Mouse (Mus musculus) spleen, postnatal 4 days (tissue): ENCODE data around the gene Rnf166.

Experiments
- DNase-seq, 2 experiments: peaks; one replicate each; pipeline ENCODE4 v3.0.0; 2022; ENCODE audit warnings: low spot score in 2 of 2

The Rnf166 gene

DNA sequence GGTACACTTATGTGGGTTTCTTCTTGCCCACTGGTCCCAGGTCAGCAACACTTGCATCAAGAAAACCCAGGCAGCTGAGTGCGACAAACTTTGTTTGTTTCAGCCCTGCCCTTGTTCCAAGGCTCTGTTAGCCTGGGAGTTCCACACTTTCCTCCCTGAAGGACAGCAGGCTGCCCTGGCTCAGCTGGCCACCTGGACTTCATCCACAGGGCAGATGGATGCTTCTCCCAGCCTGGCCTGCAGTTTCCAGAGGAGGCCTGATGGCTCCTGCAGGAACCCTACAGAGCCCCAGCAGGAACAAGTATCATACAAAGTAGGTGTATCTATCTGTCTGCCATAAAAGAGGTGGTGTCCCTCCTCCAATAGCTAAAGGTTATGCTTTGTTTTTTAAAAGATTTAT is 34.5 kb downstream of the Rnf166 start:
- DNase-seq = no peak

DNA sequence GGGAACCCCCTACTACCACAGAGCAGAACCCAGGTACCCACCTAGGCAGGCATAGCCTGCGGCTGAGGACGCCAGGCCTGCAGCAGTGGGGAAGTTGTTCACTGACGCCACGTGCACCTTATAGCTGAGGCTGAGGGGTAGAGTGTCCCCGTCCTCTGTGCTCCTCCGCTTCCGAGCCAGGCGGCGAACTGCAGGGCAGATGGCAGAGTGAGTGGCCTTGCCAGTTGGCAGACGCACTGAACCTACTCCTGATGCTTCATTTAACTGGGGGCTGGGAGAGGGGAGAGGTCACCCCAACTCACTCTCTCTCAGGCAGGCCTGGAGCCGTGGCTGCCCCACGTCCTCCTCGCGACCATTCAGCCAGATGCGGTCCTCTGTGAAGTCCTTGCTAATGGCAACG is 36.5 kb downstream of the Rnf166 start:
- DNase-seq = no peak

GRCm38 (mm10) chr8:122437708-122438331 is 38.0 kb downstream of the Rnf166 start:
- DNase-seq = no peak

DNA sequence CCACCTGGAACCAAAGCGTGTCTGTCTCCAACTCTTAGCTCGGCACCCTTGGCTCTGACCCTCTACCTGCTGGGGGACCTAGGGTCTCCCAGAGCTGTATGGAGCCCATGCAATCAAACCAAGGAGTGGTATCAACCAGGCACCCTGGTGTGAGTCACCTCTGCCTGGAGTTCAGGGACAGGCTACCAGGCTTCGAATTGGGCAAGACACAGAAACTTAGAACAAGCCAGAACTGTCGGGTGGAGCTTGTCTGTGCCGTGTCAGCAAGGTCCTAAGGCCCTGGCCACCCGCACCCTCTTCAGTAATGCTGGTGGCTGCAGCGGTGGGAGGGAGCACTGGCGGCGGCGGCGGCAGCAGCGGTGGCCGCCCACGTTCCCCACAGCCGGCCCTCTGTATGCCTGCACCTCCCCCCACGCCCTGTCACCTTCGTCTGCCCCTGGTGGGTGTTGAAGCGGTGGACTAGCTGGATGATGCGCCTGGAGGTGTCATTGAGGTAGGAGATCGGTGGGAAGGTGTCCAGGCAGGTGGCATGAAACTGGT is 39.2 kb downstream of the Rnf166 start:
- DNase-seq = no peak

DNA sequence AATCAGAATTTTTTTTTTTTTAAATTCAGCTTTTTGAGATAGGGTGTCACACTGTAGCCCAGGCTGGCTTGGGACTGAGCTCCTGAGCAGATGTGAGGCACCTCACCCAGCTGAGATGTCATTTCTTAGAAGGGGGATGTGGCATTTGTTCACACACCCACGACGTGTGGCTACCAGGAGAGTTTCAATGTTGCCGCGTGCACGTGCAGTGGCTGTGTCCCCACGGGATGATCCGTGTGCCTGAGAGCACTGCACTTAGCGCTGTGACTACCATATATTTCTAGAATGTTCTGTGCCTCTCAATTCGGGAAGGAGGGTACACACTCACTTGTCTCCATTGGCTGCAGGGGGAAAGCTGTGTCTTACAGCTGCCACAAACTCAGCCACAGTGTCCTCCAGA is 39.7 kb downstream of the Rnf166 start:
- no peak for DNase-seq

DNA sequence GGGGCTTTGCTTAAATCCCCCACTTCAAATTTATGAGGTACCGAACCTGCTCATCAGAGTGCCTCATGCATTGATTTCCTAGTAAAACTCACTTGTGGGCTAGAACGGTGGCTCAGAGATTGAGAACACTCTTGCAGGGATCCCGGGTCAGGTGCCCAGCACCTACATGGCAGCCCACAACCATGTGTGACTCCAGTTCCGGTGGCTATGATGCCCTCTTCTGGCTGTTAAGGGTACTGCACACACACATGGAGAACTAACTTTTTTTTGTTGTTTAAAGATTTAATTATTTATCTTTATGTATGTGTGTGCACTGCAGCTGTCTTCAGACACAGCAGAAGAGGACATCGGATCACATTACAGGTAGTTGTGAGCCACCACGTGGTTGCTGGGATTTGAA is 40.5 kb downstream of the Rnf166 start:
- DNase-seq = no peak

- no peak for DNase-seq
Observed at GRCm38 (mm10) chr8:122433269-122433905, 42.5 kb downstream of the Rnf166 start.

GRCm38 (mm10) chr8:122432443-122433268 is 43.2 kb downstream of the Rnf166 start, which contains the start of gene Cyba:
Gene Cyba (minus strand): TSS chr8:122432930.
- peak; percentile 80 to 87 for DNase-seq

DNA sequence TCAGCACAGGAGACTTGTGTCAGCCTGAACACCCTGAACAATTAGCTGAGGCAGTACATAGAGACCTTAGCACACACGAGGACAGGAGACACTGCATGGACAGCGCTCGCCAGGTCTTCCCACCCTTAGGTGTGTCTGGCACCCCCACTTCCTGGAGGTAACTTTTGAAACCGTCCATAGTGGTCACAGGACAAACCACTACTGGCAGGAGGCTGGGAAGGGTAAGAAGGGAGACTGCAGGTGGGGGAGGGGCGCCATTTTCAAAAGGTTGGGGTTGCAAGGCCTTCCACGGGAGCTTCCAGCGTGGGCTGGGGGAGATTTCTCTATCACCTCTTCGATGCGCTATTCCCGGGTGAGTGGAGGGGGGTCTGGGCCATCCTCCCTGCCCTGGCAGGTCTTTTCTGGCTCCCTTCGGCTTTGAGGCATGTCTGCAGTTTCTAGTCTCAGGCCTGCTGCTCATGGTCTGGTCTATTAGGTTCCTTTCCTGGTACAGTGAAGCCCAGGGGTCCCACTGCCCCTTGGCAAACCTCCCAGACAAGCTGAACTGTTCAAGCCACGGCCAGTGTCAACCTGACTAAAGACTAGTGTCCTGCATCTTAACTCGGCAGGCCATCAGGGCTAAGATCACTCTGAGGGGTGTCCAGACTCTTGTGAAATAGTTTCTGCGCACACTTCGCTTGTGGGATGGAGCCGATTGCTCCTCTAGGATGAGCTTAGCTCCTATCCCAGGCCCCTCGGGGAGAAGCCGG is 44.0 kb downstream of the Rnf166 start:
- no peak for DNase-seq

DNA sequence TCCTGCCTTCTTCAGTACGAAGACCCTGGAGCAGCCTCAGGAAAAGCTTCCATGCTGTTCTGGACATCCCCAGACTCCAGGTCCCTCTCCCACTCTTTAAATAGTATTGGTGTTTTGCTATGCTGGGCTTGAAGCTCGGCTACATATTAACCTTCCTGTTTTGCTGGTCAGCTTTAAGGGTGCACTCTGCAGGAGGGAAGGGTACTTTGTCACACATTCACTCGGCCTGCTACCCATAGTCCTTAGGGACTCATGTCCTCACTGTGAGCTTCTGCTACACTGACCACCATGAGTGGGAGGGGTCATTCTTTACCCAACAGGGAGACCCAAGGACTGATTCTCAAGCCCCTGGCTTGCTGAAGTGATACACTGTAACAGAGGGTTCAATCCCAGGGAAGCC is 45.2 kb downstream of the Rnf166 start:
- DNase-seq = no peak

DNA sequence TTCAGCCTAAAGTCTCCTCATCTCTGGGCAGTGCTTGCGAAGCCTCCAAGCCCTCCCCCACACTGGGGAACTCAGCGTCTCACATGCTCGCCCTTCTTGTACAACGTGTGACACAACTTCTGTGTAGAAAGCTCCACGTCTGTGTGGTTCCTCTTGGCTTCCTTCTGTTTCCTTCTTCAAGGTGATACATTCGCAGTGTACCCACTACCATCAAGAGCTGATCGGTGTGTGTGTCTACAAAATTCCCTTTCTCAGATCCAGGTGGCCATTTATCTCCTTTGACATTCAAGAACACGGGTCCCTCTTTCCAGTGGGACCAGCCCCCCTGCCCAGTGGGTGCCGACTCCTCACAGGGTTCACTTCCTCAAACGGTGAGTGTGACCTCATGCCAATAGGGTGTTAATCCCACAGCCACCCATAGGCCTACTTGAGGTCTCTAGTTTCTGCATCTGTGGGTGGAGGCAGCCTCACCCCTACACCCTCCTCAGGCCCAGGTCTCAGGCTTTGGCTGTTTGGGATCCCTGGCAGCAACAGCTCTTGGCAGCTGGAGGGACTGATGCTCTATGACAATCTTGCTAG is 45.7 kb downstream of the Rnf166 start:
- peak; percentile 55 to 75 for DNase-seq

DNA sequence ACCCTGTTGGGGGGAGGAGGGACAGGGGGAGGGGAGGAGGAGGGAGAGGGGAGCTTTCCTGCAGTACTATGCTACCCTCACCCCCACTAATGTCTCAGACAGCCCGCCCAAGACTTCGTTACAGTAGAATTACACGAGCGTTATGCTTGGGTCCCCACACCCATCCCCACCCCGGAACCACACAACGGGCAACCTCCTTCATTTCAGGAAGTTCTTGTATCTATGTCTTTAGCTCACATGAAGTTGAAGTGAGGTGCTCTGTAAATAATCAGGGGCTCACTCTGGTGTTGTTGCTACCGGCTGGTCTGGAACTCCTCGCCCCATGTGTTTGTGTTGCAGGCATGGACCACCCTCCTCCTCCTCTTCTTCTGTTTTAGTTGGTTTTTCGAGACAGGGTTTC is 47.7 kb downstream of the Rnf166 start:
- no peak for DNase-seq

DNA sequence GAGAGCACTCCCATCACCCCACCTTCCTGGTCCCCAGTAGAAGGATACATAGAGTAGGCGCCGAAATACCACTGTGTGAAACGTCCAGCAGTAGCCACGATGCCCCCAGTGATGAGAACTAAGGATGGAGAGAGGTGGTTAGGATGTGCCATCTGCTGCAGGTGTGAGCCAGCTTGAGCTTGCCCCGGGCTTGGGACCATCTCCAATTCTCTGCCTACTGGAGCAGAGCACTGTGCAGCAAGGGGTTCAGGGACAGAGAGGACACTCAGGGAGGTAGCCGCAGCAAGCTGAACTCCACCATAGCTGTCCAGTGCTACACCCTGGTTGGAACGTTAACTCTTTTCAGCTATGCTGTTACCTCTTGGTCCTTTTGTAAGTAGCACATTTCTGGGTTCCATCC is 48.3 kb downstream of the Rnf166 start:
- no peak for DNase-seq

DNA sequence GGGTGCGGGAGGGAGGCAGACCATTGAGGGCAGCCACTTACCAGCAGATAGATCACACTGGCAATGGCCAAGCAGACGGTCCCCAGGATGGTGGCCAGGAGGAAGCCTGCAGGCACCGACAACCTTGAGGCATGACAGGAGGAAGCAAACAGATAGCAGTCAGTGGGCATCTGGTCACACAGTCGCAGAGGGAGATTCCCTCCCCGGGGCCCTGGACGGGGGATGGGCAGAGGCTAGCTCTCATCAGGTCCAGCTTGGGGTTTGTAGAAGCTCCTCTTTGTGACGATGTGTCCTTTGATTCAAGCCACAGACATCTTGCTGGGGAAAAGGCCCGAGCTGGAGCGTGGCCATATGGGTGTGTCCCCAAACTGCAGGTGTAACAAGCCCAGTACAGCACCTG is 49.7 kb downstream of the Rnf166 start:
- no peak for DNase-seq

GRCm38 (mm10) chr8:122423659-122424058 is 52.2 kb downstream of the Rnf166 start:
- no peak for DNase-seq

- no peak for DNase-seq
Observed at GRCm38 (mm10) chr8:122423217-122423616, 52.6 kb downstream of the Rnf166 start.

- no peak for DNase-seq
Observed at GRCm38 (mm10) chr8:122421376-122422070, 54.3 kb downstream of the Rnf166 start, which contains the start of gene Il17c. Gene Il17c (plus strand): TSS chr8:122422020.

GRCm38 (mm10) chr8:122419881-122420555 is 55.8 kb downstream of the Rnf166 start:
- DNase-seq = no peak
